Mouse (Mus musculus): Measurements from ENCODE around the gene Gm20388.

GRCm38 (mm10) chr8:120042542-120043312 lies 132.1 kb downstream of the Gm20388 start:
- TF ChIP-seq CTCF (IDR thresholded peaks at IDR 0.05; ENCODE audit: low read depth) = no peak
- no peak for TF ChIP-seq EP300 (IDR thresholded peaks at IDR 0.05; ENCODE audit: low read depth)
